Mouse (Mus musculus): ENCODE data around the gene Tax1bp3.

- TF ChIP-seq CTCF (IDR thresholded peaks at IDR 0.05; ENCODE audit: extremely low read depth, insufficient read length, insufficient replicate concordance, low read depth, low read length) (no peak), POLR2A (IDR thresholded peaks at IDR 0.05; ENCODE audit: low read depth, low read length) (no peak)
Observed at GRCm38 (mm10) chr11:73198190-73198589, 21.3 kb downstream of the Tax1bp3 start.
